Mouse (Mus musculus) liver, embryonic 15.5 days (tissue): Measurements from ENCODE around the gene Dnm1. TPM values are rescaled to one million over a fixed set of nuclear protein-coding genes. Genes with fewer than 3 reads are reported as not detected.
A peak's percentile ranks its signal among the peaks of the same experiment; 100 is the strongest.

Experiments used
- ATAC-seq: fragments of 200-750 bp; cut with Nextera tagmentation; 2 replicates; pipeline ENCODE4 v1.8.0; 2017; ENCODE audit warnings: moderate number of reproducible peaks, mild to moderate bottlenecking, moderate library complexity; ENCODE audit not compliant: insufficient read depth
- H3K27ac ChIP-seq: fragments of 300-500 bp; sonication (generic); replicated peaks from 2 replicates; pipeline ENCODE4 v1.5.1; 2015; ENCODE audit warnings: mild to moderate bottlenecking, inconsistent platforms
- H3K27me3 ChIP-seq: fragments of 300-500 bp; sonication (generic); 2 replicates; pipeline ENCODE4 v1.6.1; 2015; ENCODE audit warnings: mild to moderate bottlenecking, inconsistent platforms
- H3K36me3 ChIP-seq: fragments of 300-500 bp; sonication (generic); replicated peaks from 2 replicates; pipeline ENCODE4 v1.6.1; 2015; ENCODE audit warnings: moderate library complexity, mild to moderate bottlenecking, inconsistent platforms
- H3K4me1 ChIP-seq: fragments of 300-500 bp; sonication (generic); replicated peaks from 2 replicates; pipeline ENCODE4 v1.6.1; 2015; ENCODE audit warnings: inconsistent platforms
- H3K4me2 ChIP-seq: fragments of 300-500 bp; sonication (generic); 2 replicates; pipeline ENCODE4 v1.6.1; 2015; ENCODE audit warnings: moderate library complexity, mild to moderate bottlenecking, inconsistent platforms
- H3K4me3 ChIP-seq: fragments of 300-500 bp; sonication (generic); replicated peaks from 2 replicates; pipeline ENCODE4 v1.5.1; 2015; ENCODE audit warnings: mild to moderate bottlenecking, inconsistent platforms
- H3K9ac ChIP-seq: fragments of 300-500 bp; sonication (generic); 2 replicates; pipeline ENCODE4 v1.6.1; 2015; ENCODE audit warnings: moderate library complexity, mild to moderate bottlenecking, inconsistent platforms
- H3K9me3 ChIP-seq: fragments of 300-500 bp; sonication (generic); replicated peaks from 2 replicates; pipeline ENCODE4 v1.6.1; 2016; ENCODE audit warnings: inconsistent platforms
- WGBS: fragments of 180-500 bp; shearing (Covaris S2); methylation state at CpG from one replicate; pipeline ENCODE4 v1.1.7; 2015; ENCODE audit warnings: mixed read lengths; ENCODE audit not compliant: insufficient replicate concordance; 5-methylcytosine and 5-hydroxymethylcytosine counted together
- polyA plus RNA-seq: library from polyadenylated mRNA; unstranded; fragments of >200 nt; fragmentation: Nextera tagmentation; extraction: Ambion mirVana; gene quantifications from 2 replicates; pipeline ENCODE4 v1.2.1, GENCODE M21; 2015

The Dnm1 gene
- 0.44 and 0.50 TPM in 2 replicates for polyA plus RNA-seq

DNA sequence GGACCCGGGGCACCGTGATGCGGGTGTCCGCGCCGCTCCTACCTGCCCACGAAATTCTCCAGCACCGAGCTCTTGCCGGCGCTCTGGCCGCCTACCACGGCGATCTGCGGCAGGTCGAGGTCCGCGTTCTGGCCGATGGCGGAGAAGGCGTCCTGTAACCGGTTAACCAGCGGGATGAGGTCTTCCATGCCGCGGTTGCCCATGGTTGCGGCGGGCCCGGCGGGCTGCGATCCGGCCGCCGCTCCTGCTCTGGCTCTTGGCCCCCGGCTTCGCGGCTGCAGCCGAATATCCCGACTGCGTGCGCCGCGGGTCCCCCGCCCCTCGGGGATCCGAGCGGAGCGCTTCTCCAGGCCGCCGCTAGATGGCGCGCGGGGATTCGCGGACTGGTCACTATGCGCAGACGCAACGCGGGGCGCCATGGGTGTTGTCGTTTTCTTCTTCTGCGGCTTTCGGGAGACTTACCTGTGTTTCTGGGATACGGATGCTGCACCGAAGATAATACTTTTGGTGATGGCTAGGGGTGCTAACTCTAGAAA is at the start of gene Dnm1:
TSS of gene Dnm1 (minus strand) at position 332 of the 536 bp plus-strand sequence.
- Histone ChIP-seq H3K4me3 (peak within 1 kb of the TSS; percentile 55), H3K4me1 (peaks cover 32% of the 10 kb centered on the region), H3K27me3 (peaks cover 63% of the 10 kb centered on the region), H3K27ac (peak within 1 kb of the TSS; percentile 35), H3K9me3 (no peaks in the 10 kb centered on the region), H3K9ac (0 out of 2 replicates have a peak within 1 kb of the TSS, but pooled peaks have one; percentile 46), H3K4me2 (peak within 1 kb of the TSS; percentile 90), H3K36me3 (no peaks in the 10 kb centered on the region)
- under 1% methylated on average over 63 of the region's 63 CpGs for WGBS
- ATAC-seq = peak; percentile 58; the same call in 1 of the 2 replicates

DNA sequence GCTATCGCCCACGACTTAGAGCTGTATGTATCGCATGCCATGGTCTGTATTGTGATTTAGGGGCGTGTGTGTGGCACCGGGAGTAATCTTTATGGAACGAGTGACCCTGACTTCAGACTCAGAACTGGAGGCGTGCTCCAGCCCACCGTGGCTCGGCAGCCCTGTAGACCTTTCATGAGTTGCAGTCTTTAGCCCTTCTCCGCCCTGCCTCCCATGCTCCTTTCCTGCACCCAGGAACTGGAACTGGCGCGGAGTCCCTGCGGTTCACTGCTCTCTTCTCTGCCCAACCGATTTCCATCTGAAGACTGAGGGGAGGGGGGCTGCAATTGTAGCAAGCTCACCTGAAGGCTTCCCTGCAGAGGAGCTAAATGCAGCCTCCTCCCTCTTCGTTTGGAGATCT is 43.6 kb upstream of the Dnm1 start:
- H3K4me1 ChIP-seq = peaks cover 45% of the 10 kb centered on the region
- no peaks in the 10 kb centered on the region for H3K27me3 ChIP-seq
- WGBS = under 1% methylated on average over 15 of the region's 15 CpGs
- peaks cover 18% of the 10 kb centered on the region for H3K36me3 ChIP-seq
- H3K9ac ChIP-seq = peak overlapping the region; percentile 78
- peak overlapping the region; percentile 89 for H3K4me3 ChIP-seq
- H3K9me3 ChIP-seq = no peaks in the 10 kb centered on the region
- H3K27ac ChIP-seq = peak overlapping the region; percentile 81; the same call in 1 of the 2 replicates
- H3K4me2 ChIP-seq = peak overlapping the region; percentile 98
- ATAC-seq = 0 out of 2 replicates have a peak, but pooled peaks have one; percentile 3

DNA sequence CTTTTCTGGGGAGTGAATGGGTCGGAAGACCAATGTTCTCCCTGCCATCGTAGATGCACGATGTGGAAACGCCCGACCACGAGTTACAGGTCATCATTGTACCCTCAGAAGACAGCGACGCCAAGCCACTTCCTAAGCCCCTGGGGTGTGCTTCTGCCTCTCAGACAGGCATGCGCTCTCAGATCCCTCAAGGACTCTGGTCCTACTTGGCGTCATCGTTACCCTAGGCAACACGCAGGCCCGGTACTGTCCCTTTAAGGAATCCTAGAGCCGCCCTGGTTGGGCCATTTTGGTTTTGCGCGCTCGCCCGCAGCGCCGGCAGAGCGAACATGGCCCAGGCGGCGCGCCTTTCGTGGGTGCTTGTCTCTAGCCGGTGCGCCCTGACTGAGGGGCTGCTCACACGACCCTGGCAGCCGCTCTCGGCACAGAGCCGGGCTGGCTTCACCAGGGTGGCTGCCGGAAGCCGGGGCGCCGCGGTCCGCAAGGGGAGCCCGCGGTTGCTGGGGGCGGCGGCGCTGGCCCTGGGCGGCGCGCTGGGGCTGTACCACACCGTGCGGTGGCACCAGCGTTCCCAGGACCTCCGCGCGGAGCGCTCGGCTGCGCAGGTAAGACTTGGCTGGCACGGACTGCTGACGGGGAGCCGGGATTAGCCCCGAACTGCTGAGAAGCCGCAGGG is 42.9 kb upstream of the Dnm1 start:
- H3K9me3 ChIP-seq = no peaks in the 10 kb centered on the region
- peak overlapping the region; percentile 81 for H3K27ac ChIP-seq
- H3K27me3 ChIP-seq = no peaks in the 10 kb centered on the region
- peak; percentile 85 for ATAC-seq
- peaks cover 12% of the 10 kb centered on the region; the same call in 1 of the 2 replicates for H3K36me3 ChIP-seq
- H3K4me2 ChIP-seq = peak overlapping the region; percentile 98
- peaks cover 45% of the 10 kb centered on the region for H3K4me1 ChIP-seq
- WGBS = under 1% methylated on average over 59 of the region's 59 CpGs
- peak overlapping the region; percentile 78 for H3K9ac ChIP-seq
- peak overlapping the region; percentile 89 for H3K4me3 ChIP-seq

DNA sequence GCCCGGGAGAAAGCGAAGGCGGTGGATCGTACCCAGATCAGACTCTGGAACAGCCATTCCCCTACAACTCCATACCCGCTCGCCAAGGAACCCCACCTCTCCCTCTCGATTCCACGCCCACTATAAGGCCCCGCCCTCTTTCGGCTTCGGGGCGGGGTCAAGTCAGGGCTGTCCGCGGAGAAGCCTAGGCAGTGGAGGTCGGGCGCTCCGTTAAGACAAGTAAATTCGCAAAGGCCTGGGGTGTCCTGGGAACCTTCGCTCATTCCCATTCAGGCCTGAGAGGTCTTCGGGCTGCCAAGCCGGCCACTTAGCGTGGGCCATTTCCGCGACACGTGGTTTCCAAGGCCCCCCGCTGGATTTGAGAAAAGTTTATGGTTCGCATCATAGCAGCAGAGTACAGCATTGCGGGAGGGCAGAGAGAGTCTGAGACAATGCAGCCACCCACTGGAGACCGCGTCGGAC is 42.4 kb upstream of the Dnm1 start, which contains the start of gene Ptges2:
TSS of gene Ptges2 (plus strand) at position 413 of the 462 bp plus-strand sequence.
- Histone ChIP-seq H3K36me3 (peaks cover 7% of the 10 kb centered on the region; the same call in 1 of the 2 replicates), H3K27me3 (no peaks in the 10 kb centered on the region), H3K4me3 (peak within 1 kb of the TSS; percentile 89), H3K4me2 (peak within 1 kb of the TSS; percentile 98), H3K9me3 (no peaks in the 10 kb centered on the region), H3K9ac (peak within 1 kb of the TSS; percentile 78), H3K27ac (peak within 1 kb of the TSS; percentile 81), H3K4me1 (peaks cover 45% of the 10 kb centered on the region)
- WGBS = 0% methylated on average over 31 of the region's 31 CpGs
- ATAC-seq = peak; percentile 85

DNA sequence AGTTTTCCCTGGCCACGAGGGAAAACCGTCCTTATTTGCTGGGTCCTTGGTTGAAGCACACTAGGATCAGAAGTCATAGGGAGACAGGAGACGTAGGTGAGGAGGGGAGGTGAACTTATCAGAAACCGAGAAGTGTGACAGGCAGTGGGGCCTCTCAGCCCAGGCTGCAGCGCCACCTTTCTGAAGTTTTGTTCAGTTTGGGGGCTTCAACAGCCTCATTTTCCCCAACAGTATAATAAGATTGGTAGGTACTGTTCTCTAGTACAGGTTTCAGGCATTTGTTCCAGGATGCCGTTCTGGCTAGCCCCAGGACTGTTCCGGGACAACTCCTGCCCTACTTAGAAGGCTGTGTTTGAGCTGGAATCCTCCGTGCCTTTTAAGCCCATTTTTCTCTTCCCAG is 41.8 kb upstream of the Dnm1 start:
- 0 out of 2 replicates have a peak, but pooled peaks cover 2% of the 10 kb centered on the region for H3K36me3 ChIP-seq
- peak overlapping the region; percentile 81 for H3K27ac ChIP-seq
- peaks cover 41% of the 10 kb centered on the region for H3K4me1 ChIP-seq
- H3K9me3 ChIP-seq = no peaks in the 10 kb centered on the region
- peak overlapping the region; percentile 98 for H3K4me2 ChIP-seq
- peak overlapping the region; percentile 78 for H3K9ac ChIP-seq
- no peaks in the 10 kb centered on the region for H3K27me3 ChIP-seq
- H3K4me3 ChIP-seq = peak overlapping the region; percentile 89
- WGBS = 1% methylated on average over 8 of the region's 8 CpGs
- peak; percentile 17; the same call in 1 of the 2 replicates for ATAC-seq

DNA sequence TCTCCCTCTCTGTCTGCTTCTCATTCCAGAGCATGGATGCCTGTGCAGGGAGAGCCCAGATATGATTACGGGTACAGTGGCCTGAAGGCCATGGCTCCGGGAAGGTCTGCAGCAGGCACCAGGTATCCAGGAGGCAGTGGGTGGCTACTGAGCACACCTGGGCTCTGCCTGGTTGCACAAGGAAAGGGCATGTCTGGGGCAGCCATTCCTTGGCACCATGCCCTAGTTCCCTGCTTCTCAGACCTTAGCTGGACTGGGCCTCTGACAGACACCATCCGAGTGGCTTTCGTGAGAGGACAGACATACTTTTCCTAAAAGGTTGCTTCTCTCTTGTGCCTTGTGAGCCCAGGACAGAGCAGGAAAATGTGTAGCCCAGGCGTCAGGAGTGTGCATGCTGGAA is 38.9 kb upstream of the Dnm1 start:
- WGBS = 74% methylated on average over 5 of the region's 5 CpGs

DNA sequence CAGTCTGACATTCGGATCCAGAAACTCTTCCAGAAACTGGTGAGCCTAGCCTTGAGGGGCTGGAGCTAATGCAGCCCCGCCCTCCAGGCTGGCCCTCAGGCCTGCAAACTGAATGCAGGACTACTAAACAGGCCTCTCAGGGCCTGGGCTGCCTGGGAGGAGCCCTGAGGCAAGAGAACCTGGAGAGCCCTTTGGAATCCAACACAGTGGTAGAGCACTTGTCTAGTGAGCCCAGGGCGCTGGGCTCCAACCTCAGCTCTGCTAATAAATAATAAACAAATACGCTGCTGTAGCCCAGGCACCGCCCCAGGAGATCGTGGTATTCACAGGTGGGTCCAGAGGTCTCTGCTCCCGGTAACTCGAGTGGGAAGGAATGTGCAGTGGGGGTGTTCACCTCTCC is 37.7 kb upstream of the Dnm1 start:
- Histone ChIP-seq H3K4me2 (no peak overlapping the region), H3K27me3 (peaks cover 9% of the 10 kb centered on the region; the same call in 1 of the 2 replicates), H3K4me3 (no peak overlapping the region), H3K9ac (no peak overlapping the region), H3K9me3 (no peaks in the 10 kb centered on the region), H3K4me1 (peaks cover 34% of the 10 kb centered on the region), H3K36me3 (no peaks in the 10 kb centered on the region), H3K27ac (no peak overlapping the region)
- WGBS = 72% methylated on average over 8 of the region's 8 CpGs
- no peak for ATAC-seq

More for the DNA sequence above, 38.9 kb upstream of the Dnm1 start:
- no peaks in the 10 kb centered on the region for H3K9me3 ChIP-seq
- no peak overlapping the region for H3K9ac ChIP-seq
- ATAC-seq = no peak
- H3K4me2 ChIP-seq = no peak overlapping the region
- 0 out of 2 replicates have a peak overlapping the region, but pooled peaks have one; percentile 5 for H3K27ac ChIP-seq
- H3K27me3 ChIP-seq = peaks cover 9% of the 10 kb centered on the region; the same call in 1 of the 2 replicates
- no peaks in the 10 kb centered on the region for H3K36me3 ChIP-seq
- peaks cover 45% of the 10 kb centered on the region for H3K4me1 ChIP-seq
- no peak overlapping the region for H3K4me3 ChIP-seq

DNA sequence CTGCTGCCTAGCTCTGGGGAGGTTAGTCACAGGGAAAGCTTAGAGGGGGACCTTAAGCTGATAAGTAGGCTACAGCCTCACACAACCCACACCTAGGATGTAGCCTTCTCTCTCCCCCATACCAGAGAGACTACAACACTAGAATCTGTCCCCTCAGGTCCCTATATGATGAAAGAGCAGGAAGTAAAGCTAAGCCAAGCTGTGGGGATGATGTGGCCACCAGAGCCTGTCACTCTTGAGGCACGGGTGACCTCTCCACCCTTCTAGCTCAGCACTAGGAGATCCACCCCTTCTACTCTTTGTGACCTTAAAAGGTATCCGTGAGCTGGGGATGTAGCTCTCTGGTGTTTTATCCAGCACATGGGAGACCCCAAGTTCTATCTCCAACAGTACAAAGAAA is 36.0 kb upstream of the Dnm1 start:
- Histone ChIP-seq H3K9me3 (no peaks in the 10 kb centered on the region), H3K27me3 (peaks cover 22% of the 10 kb centered on the region; the same call in 1 of the 2 replicates), H3K4me1 (peaks cover 20% of the 10 kb centered on the region), H3K27ac (0 out of 2 replicates have a peak overlapping the region, but pooled peaks have one; percentile 19), H3K9ac (no peak overlapping the region), H3K4me2 (no peak overlapping the region), H3K36me3 (no peaks in the 10 kb centered on the region), H3K4me3 (no peak overlapping the region)
- 39% methylated on average over 2 of the region's 2 CpGs for WGBS
- no peak for ATAC-seq

DNA sequence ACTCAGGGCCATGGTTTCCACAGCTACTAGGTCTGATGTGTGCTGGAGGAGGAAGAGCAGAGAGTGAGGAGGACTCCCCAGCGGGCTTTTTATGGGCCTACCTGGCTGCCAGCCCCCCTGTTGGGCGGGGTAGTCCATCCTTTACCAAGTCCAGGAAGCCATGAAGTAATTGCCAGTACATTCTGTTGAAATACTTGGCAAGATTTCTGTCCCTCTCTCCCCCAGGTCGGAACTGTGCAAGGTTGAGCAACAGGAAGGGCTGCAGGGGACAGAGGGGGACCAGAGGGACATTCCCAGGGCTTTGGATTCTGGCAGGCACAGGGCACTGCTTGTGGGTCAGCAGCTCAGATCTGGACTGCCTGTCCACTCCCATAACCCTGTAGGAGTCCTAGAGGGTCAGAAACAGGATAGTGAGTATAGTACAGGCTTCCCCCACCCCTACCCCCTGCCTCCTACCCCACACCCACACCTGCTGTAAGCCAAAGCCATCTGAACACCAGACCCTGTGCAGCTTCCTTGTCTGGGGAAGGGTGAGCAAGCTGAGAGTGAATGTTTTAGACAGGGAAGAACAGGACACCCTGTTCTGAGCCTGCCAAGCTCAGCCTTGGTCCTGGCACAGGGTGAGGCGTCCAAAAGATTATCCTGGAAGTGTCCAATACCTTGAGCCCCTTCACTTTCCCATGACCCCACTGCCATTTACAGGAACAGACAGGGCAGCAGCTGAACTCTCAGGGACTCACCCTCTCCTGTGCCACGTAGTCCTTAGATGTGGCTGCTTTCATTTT is 34.8 kb upstream of the Dnm1 start, which contains the start of gene Lcn2:
TSS of gene Lcn2 (minus strand) at position 547 of the 785 bp plus-strand sequence.
- 43% methylated on average over 5 of the region's 5 CpGs for WGBS
- Histone ChIP-seq H3K9ac (peak within 1 kb of the TSS; percentile 1; the same call in 1 of the 2 replicates), H3K4me1 (peaks cover 20% of the 10 kb centered on the region), H3K9me3 (no peaks in the 10 kb centered on the region), H3K4me3 (peak within 1 kb of the TSS; percentile 24), H3K4me2 (no peak within 1 kb of the TSS; the same call in 1 of the 2 replicates), H3K27ac (peak within 1 kb of the TSS; percentile 38; the same call in 1 of the 2 replicates), H3K36me3 (no peaks in the 10 kb centered on the region), H3K27me3 (peaks cover 35% of the 10 kb centered on the region)
- ATAC-seq = peak; percentile 35

DNA sequence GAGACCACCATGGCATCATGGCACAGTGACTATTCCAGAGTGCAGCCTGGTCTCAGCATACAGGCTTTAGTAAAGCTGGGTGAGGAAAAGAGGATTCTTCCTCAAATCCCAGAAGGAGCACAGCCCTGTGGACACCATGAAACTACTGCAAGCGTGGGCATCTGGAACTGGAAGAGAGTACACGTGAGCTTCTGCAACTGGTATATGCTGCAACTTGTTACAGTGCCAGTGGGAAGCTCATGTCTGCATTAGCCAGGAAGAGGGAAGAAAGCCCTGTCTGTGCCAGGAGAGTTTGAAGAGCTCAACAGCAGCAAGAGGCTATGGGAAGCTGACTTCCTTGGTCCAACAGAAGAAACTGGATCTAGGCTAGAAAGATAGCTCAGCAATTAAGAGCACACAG is 29.6 kb upstream of the Dnm1 start:
- Histone ChIP-seq H3K9me3 (no peaks in the 10 kb centered on the region), H3K4me3 (no peak overlapping the region), H3K4me2 (no peak overlapping the region; the same call in 1 of the 2 replicates), H3K27me3 (peaks cover 41% of the 10 kb centered on the region), H3K4me1 (peaks cover 29% of the 10 kb centered on the region), H3K36me3 (peaks cover 20% of the 10 kb centered on the region), H3K9ac (no peak overlapping the region), H3K27ac (no peak overlapping the region)
- WGBS = 71% methylated on average over 2 of the region's 2 CpGs
- ATAC-seq = no peak
